29 mouse cellular contexts compared by ENCODE assay signal in the genomic region with DNA sequence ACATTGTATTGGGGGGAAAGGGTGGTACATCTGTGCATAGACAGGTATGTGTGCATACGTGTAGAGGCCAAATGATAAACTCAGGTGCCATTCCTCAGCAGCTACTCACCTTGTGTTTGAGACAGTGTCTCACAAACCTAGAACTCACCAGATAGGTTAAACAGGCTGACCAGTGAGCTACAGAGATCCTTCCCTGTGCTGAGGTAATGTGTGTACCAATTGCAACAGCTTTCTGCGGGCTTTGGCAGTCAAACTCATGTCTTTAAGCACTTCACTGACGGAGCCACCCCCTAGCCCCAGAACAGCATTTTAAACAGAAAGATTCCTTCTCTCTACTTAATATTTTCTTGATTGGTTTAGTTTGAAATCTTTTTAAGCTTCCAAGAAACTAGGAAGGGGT.
DNase-seq lines count a peak whose midpoint lies in the region; ATAC-seq lines count a peak whose summit lies in the region.
"Had no signal": no experiment of that assay in that cellular context is flagged by ENCODE, and none has a peak within 500 bp of the region (broad histone marks: within the 10 kb centered on the region; RNA-seq: fewer than 3 reads in every experiment).

No protein-coding gene starts in this region.

- H3K4me1 ChIP-seq in heart, embryonic 11.5 days (ENCODE audit: control insufficient read depth, insufficient read depth, low read length) = peaks cover 5% of the 10 kb centered on the region; the same call in 1 of the 2 replicates

- intact Hi-C loops in gastrocnemius, postnatal 36 days (cut with DNase I) = loop anchor here (1.0 kb wide), 1 partner anchor 8 kb away; no protein-coding TSS in a partner anchor

- DNase-seq in heart, adult 11 months = peak; percentile 58
- peak; percentile 64 to 66 for DNase-seq in lung, adult 18-20 months
- no peak for DNase-seq in lung, postnatal 14 days
- DNase-seq in lung, postnatal 10 days = peak; percentile 45
- no peak for DNase-seq in kidney, adult 18-20 months
- no peak for DNase-seq in right cerebral cortex, postnatal 25 days
- DNase-seq in gastrocnemius, postnatal 36 days = no peak
- DNase-seq: adrenal gland, postnatal 10 days; cerebellum, adult 18-20 months; cerebellum, postnatal 10 days; forebrain, postnatal 0 days; heart, postnatal 4 days; kidney, adult 9 months; kidney, postnatal 10 days; layer of hippocampus, adult 9-11 months; right cerebral cortex, postnatal 4 days; thymus, adult 18-20 months; thymus, postnatal 25 days had no signal

- no peak overlapping the region for H3K9ac ChIP-seq in heart, embryonic 11.5 days (ENCODE audit: low read depth, low read length)
- H3K9ac ChIP-seq: forebrain, embryonic 12.5 days; forebrain, postnatal 0 days; heart, embryonic 12.5 days; hindbrain, embryonic 13.5 days; limb, embryonic 15.5 days had no signal

- ATAC-seq in heart, embryonic 11.5 days (replicated peaks; ENCODE audit: insufficient number of reproducible peaks, low FRiP score, low TSS enrichment) = no peak
- ATAC-seq: forebrain, postnatal 0 days; intestine, embryonic 16.5 days; midbrain, embryonic 16.5 days had no signal

- H3K27me3 ChIP-seq in heart, embryonic 11.5 days (ENCODE audit: control insufficient read depth, insufficient read depth, low read length) = no peaks in the 10 kb centered on the region
- H3K27me3 ChIP-seq: CH12.LX; forebrain, embryonic 12.5 days; heart, embryonic 12.5 days; hindbrain, embryonic 13.5 days; limb, embryonic 15.5 days had no signal

- H3K36me3 ChIP-seq in heart, embryonic 11.5 days (ENCODE audit: control insufficient read depth, insufficient read depth, low read length) = peaks cover 7% of the 10 kb centered on the region; the same call in 1 of the 2 replicates
- H3K36me3 ChIP-seq: forebrain, embryonic 12.5 days; limb, embryonic 15.5 days; midbrain, embryonic 10.5 days had no signal

- no peak overlapping the region for H3K27ac ChIP-seq in heart, embryonic 11.5 days (ENCODE audit: low read depth, low read length)
- H3K27ac ChIP-seq: forebrain, embryonic 12.5 days; hindbrain, embryonic 13.5 days; limb, embryonic 15.5 days; midbrain, embryonic 10.5 days; stomach, postnatal 0 days had no signal

- no peaks in the 10 kb centered on the region for H3K9me3 ChIP-seq in heart, embryonic 11.5 days (replicated peaks; ENCODE audit: control insufficient read depth, low read length)
- H3K9me3 ChIP-seq: forebrain, embryonic 12.5 days; heart, embryonic 12.5 days; hindbrain, embryonic 13.5 days; limb, embryonic 10.5 days; limb, embryonic 15.5 days; midbrain, embryonic 10.5 days had no signal

- 94% methylated on average over 3 of the region's 3 CpGs for WGBS in heart, embryonic 11.5 days (ENCODE audit: insufficient replicate concordance)

- H3K4me3 ChIP-seq in heart, embryonic 11.5 days (ENCODE audit: low read depth, low read length) = no peak overlapping the region
- H3K4me3 ChIP-seq: forebrain, embryonic 12.5 days; heart, embryonic 12.5 days; hindbrain, embryonic 13.5 days; limb, embryonic 10.5 days; limb, embryonic 15.5 days; midbrain, embryonic 10.5 days had no signal

- H3K4me2 ChIP-seq in heart, embryonic 11.5 days = no peak overlapping the region
- H3K4me2 ChIP-seq: forebrain, embryonic 12.5 days; heart, embryonic 12.5 days; hindbrain, embryonic 13.5 days; limb, embryonic 15.5 days had no signal

Comparison
In these comparisons a context has a peak if more than half of its experiments do, and no peak if none do; other contexts are left out.
1. DNase-seq: peak in heart, adult 11 months (single experiment), lung, adult 18-20 months (2 of 2) and lung, postnatal 10 days (single experiment); none in lung, postnatal 14 days (single experiment), kidney, adult 18-20 months (single experiment), right cerebral cortex, postnatal 25 days (single experiment) and gastrocnemius, postnatal 36 days (0 of 2).